Mouse (Mus musculus) ovary, postnatal 14 days (tissue): ENCODE results near the gene Myof.

ENCODE experiments used
- DNase-seq: peaks from one replicate; pipeline ENCODE4 v3.0.0; 2022; ENCODE audit warnings: low spot score

Gene Myof

DNA sequence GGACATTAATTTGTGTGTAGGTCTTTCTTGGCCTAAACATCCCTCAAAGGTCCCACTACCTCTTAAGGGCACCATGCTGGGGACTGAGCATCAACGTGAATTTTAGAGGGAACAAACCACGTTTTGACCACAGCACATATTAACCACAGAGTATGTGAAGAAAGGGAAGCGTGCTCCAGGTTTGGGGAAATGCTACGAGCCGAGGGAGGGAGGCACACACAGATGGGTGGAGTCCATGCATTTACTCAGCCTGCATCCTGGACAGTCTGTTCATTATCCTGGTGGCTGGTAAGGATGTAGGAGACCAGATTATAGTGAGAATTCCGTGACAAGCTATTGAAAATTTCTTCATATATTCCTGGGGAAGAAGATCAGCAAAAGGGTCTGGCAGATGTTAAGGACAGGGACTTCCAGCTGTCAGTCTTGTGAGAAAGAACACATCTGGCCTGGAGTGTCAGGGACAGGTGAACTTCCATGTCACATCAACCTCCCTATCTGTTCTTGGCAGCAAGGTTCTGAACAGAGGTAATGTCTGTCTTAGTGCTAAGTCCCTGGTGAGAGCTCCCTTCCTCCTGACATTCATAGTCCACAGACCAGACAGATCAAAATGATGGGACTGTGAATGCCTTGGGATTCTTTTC is 166.7 kb downstream of the Myof start:
- DNase-seq = no peak

DNA sequence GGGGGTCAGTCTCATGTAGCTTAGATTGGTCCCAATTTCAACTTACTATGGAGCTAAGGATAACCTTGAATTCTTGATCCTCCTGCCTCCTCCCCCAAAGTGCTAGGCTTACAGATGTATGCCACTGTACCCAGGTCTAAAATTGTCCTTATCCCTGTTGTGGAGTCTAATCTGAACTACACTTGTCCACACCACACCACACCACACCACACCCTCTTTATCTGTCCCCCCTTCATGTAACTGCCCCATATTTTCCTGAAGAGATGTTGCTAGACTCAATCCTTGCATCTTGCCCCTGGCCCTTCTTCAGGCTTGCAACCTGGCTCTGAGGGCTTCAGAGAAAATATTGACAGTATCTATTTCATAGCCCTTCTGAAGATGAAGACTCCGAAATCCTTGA is 169.9 kb downstream of the Myof start:
- DNase-seq = no peak

DNA sequence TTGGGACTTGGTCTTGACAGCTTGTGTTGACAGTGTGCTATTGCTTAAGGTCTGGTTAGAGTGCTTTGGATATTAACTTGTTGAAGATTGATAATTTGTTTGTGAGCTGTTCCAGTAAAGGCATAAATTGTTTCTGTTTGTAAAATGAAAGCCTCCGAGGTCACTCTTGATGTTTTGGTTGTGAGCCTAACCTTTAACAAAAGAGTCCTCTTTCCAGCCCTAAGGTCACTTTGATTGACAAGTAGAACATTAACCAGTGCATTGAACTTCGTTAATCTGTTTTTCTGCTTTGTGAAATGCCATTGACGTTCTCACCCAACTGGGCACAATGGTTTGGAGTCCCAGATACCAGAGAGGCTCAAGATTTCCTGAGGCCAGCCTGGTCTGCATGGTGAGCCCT is 175.8 kb downstream of the Myof start:
- no peak for DNase-seq

DNA sequence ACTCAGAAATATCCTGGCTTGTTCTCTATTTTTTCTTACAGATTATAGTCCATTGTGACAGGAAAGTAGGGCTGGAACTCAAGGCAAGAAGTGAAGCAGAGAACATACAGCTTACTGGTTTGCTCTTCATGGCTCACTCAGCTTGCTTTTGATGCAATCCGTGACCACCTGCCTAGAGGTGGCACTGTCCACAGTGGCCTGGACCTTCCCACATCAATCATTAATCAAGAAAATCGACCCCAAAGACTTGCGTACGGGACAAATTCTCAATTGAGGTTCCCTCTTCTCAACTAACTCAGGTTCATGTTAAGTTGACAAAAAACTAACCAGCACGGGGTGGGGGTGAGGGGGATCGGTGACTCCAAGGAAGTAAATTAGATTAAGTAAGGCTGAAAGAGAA is 176.4 kb downstream of the Myof start:
- DNase-seq = no peak

DNA sequence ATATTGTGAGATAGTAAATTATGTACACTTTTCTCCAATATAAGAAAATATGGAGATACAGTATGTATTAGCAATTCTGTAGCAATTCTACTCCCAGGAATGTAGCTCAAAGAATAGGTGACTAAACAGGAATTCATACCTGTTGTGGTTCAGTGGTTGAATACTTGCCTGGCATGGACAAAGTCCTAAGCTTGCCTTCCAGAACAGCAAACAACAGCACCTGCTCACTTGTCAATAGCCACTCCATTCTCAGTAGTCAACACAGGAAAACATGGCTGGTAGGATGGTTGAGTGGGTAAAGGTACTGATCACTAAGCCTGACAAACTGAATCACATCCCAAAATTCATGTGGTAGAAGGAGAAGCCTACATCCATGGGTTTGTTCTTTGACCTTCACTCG is 182.2 kb downstream of the Myof start:
- no peak for DNase-seq

DNA sequence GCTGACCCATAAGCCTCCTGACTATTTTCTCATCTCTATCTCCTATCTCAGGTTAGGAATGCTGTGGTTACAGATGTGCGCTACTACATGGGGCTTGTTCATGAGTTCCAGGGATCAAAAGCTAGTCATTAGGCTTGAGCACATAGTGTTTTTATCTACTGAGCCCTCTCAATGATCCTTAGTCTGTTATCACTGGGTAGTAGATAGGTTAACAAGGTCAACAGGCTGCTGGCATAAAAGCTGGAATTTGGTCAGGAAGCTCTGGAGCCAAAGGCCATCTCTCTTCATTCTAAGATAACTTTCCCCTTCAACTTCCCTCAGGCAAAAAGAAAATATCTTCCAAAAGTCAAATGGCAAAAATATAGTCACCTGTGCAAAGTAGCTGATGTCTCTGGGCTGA is 183.1 kb downstream of the Myof start:
- DNase-seq = no peak

DNA sequence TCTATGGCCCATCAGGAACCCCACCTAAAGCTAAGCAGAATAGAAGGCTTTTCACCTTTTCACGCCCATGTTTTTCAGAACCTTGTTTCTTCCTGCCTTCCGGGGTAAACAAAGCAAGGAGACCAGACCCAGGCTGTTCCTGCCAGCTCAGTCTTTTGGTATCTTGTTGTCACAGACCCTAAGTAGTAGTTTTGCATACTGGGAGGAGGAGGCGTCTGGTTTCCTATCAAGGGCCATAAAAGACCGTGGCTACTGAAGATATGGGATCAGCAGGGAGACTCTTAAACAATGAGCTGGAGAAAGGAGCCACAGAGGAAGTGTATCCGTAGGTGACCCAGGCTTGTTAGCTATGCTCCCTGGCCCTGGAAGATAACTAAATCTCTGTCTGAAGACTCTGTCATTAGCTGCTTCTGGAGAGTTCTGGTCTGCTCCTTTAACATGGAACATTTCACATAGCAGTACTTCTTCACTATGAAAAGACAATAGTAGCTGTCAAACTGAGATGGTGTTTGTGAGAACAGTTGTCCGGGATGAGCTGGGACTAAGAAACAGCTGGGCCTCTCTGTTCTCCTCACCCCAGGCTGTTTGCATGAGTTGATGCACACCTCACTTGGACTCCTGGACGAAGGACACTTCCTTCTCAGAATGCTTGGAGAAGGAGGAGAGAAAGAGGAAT is 184.8 kb downstream of the Myof start:
- DNase-seq = no peak

DNA sequence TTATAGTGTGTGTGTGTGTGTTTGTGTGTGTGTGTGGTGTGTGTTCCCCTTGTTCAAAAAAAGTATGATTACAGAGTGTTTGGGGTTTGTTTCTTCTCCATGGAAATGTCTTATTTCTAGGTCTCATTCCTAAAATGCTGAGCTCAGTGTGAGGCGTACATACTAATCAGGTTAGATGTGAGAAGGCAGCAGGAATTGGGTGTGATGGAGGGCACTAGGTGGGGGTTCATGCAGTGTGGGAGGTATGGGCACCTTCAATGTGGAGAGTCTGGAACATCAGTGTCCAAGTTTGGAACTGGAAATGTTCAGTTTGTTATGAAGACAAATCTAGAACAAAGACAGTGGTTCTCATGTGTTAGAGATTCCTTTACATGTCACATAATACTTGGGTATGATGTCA is 191.3 kb downstream of the Myof start:
- DNase-seq = no peak

DNA sequence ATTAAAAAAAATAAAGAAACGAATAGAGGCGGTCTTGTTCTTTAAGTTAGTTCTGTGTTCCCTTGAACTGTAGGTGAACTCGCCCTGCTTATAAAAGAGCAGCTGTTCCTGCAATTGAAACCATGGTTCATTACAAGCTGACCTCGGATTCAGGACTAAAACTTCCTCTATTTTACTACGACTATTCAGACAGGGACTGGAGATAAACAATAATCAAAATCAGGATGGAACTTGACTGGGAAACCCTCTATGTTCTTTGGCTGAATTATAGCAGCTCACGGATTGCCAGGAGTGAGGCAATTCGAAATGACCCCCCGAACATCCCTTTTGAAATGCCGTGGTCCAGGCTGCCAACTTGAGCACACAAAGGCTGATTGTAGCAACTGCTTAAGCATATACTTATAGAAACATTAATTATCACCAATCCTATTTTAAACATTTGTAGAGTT is 191.8 kb downstream of the Myof start:
- no peak for DNase-seq
